Comparison of ENCODE assay signal across 9 mouse cellular contexts in the genomic region with DNA sequence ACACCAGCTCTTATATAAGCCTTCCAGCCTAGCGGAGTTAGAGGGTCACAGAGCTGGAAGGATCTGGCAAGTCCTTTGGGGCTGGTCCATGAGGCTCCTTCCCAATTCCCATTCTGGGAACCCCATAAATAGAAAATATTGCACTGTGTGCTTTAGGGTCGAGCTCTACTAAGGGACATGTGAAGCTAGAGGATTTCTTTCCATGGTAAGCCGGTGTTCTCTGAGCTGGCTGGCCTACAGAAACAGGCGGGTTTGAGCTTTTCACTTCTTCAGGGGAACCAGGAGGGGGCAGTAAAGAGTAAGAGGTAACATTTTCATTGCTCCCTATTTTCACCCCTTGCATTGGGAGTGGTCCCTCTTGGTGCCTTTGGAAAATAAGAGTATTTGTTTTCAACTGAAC. TPM values are rescaled to one million over a fixed set of nuclear protein-coding genes. Genes with fewer than 3 reads are reported as not detected.
DNase-seq lines count a peak whose midpoint lies in the region; ATAC-seq and TF ChIP-seq lines count a peak whose summit lies in the region.
"Had no signal": no experiment of that assay in that cellular context is flagged by ENCODE, and none has a peak within 500 bp of the region (broad histone marks: within the 10 kb centered on the region; RNA-seq: fewer than 3 reads in every experiment).

No protein-coding gene starts in this region.

- H3K4me3 ChIP-seq in liver, postnatal 0 days (ENCODE audit: low read depth, low read length), result no peak overlapping the region
- no peak overlapping the region for H3K4me3 ChIP-seq in liver, embryonic 11.5 days (ENCODE audit: low read depth, low read length)
- no peak overlapping the region for H3K4me3 ChIP-seq in lung, embryonic 14.5 days (ENCODE audit: low read depth, low read length)
- H3K4me3 ChIP-seq: liver, embryonic 15.5 days had no signal

- H3K9me3 ChIP-seq in liver, postnatal 0 days (ENCODE audit: low read length), result no peaks in the 10 kb centered on the region
- H3K9me3 ChIP-seq in liver, embryonic 11.5 days (ENCODE audit: control insufficient read depth, low read length), result no peaks in the 10 kb centered on the region
- no peaks in the 10 kb centered on the region for H3K9me3 ChIP-seq in lung, embryonic 14.5 days (ENCODE audit: low read depth, low read length)
- H3K9me3 ChIP-seq: liver, embryonic 15.5 days had no signal

- H3K4me2 ChIP-seq in liver, postnatal 0 days (ENCODE audit: low read depth, low read length), result no peak overlapping the region
- H3K4me2 ChIP-seq in liver, embryonic 11.5 days, result no peak overlapping the region
- 0 out of 2 replicates have a peak overlapping the region, but pooled peaks have one; percentile 43 for H3K4me2 ChIP-seq in lung, embryonic 14.5 days
- H3K4me2 ChIP-seq: liver, embryonic 15.5 days had no signal

- peak; percentile 44 for DNase-seq in adrenal gland, adult 2 months
- no peak for DNase-seq in adrenal gland, adult 18-20 months (ENCODE audit: low spot score in 2 of 2)
- DNase-seq in liver, postnatal 0 days, result no peak
- DNase-seq in liver, embryonic 11.5 days (ENCODE audit: low spot score), result no peak
- DNase-seq in fibroblast of lung, adult 2 months (ENCODE audit: low read depth), result peak; percentile 47
- peak; percentile 69 for DNase-seq in lung, embryonic 14.5 days
- DNase-seq in right cerebral cortex, postnatal 25 days, result no peak
- DNase-seq in left cerebral cortex, postnatal 4 days, result no peak

- intact Hi-C loops in left cerebral cortex, postnatal 4 days (cut with DNase I), result no loop called here

- H3K9ac ChIP-seq in liver, postnatal 0 days (replicated peaks), result no peak overlapping the region
- H3K9ac ChIP-seq in liver, embryonic 11.5 days (ENCODE audit: low read depth, low read length), result no peak overlapping the region
- no peak overlapping the region for H3K9ac ChIP-seq in lung, embryonic 14.5 days
- H3K9ac ChIP-seq: liver, embryonic 15.5 days had no signal

- no peak for TF ChIP-seq EP300 in liver, postnatal 0 days (IDR thresholded peaks at IDR 0.05; ENCODE audit: low read depth)

- no peaks in the 10 kb centered on the region for H3K27me3 ChIP-seq in liver, postnatal 0 days (ENCODE audit: insufficient read depth, low read length)
- no peaks in the 10 kb centered on the region for H3K27me3 ChIP-seq in liver, embryonic 11.5 days (replicated peaks; ENCODE audit: control insufficient read depth, insufficient read depth, low read length)
- no peaks in the 10 kb centered on the region for H3K27me3 ChIP-seq in lung, embryonic 14.5 days (ENCODE audit: insufficient read depth, low read length)
- H3K27me3 ChIP-seq: liver, embryonic 15.5 days had no signal

- H3K36me3 ChIP-seq in liver, postnatal 0 days (replicated peaks; ENCODE audit: insufficient read depth, low read length), result peaks cover 16% of the 10 kb centered on the region
- H3K36me3 ChIP-seq in liver, embryonic 11.5 days (ENCODE audit: control insufficient read depth, insufficient read depth, low read length), result no peaks in the 10 kb centered on the region; the same call in 1 of the 2 replicates
- peaks cover 9% of the 10 kb centered on the region for H3K36me3 ChIP-seq in lung, embryonic 14.5 days (ENCODE audit: insufficient read depth)

- H3K27ac ChIP-seq in liver, postnatal 0 days (ENCODE audit: low read depth), result no peak overlapping the region
- no peak overlapping the region for H3K27ac ChIP-seq in liver, embryonic 11.5 days (ENCODE audit: low read depth, low read length)
- peak overlapping the region; percentile 76; the same call in 1 of the 2 replicates for H3K27ac ChIP-seq in lung, embryonic 14.5 days (ENCODE audit: low read depth)
- H3K27ac ChIP-seq: liver, embryonic 15.5 days had no signal

- TF ChIP-seq CTCF in liver, postnatal 0 days (IDR thresholded peaks at IDR 0.05; ENCODE audit: low read depth), result peak; percentile 85
- TF ChIP-seq CTCF in lung, embryonic 14.5 days (IDR thresholded peaks at IDR 0.05; ENCODE audit: low read depth), result peak; percentile 74

- no peak for ATAC-seq in liver, postnatal 0 days
- ATAC-seq in liver, embryonic 11.5 days (replicated peaks; ENCODE audit: low FRiP score), result no peak
- ATAC-seq in lung, embryonic 14.5 days (ENCODE audit: insufficient read depth), result no peak

- 62% methylated on average over 4 of the region's 4 CpGs for WGBS in liver, postnatal 0 days (ENCODE audit: insufficient replicate concordance)
- WGBS in liver, embryonic 11.5 days, result 59% methylated on average over 4 of the region's 4 CpGs
- 57% methylated on average over 4 of the region's 4 CpGs for WGBS in lung, embryonic 14.5 days

- H3K4me1 ChIP-seq in liver, postnatal 0 days (ENCODE audit: insufficient read depth), result peaks cover 5% of the 10 kb centered on the region; the same call in 1 of the 2 replicates
- no peaks in the 10 kb centered on the region for H3K4me1 ChIP-seq in liver, embryonic 11.5 days (replicated peaks; ENCODE audit: control insufficient read depth, insufficient read depth, low read length)
- peaks cover 6% of the 10 kb centered on the region; the same call in 1 of the 2 replicates for H3K4me1 ChIP-seq in lung, embryonic 14.5 days (ENCODE audit: insufficient read depth)

RNA-seq across cellular contexts. Expression of a gene that starts 13.0 kb away (rescaled TPM):
- 10 to 100 TPM; 25.8 to 27.3 TPM for total RNA-seq in adrenal gland, adult 2 months (2021)
- 3.3 and 5.1 TPM in 2 replicates for polyA plus RNA-seq in adrenal gland, adult 2 months (2012; rRNA removed)
- 10 to 100 TPM; 29.5 to 40.1 TPM for total RNA-seq in adrenal gland, adult 18-20 months (2021)
- polyA plus RNA-seq in liver, postnatal 0 days (2015; fragmentation: Nextera tagmentation; extraction: Ambion mirVana), result 4.0 and 4.8 TPM in 2 replicates
- polyA plus RNA-seq in liver, embryonic 11.5 days (2014; fragmentation: Nextera tagmentation; extraction: Ambion mirVana), result 12.2 and 17.2 TPM in 2 replicates
- 36.4 and 37.5 TPM in 2 replicates for polyA plus RNA-seq in lung, embryonic 14.5 days (2014; fragmentation: Nextera tagmentation; extraction: Ambion mirVana)
- 10 to 100 TPM; 10.8 to 11.7 TPM for total RNA-seq in left cerebral cortex, postnatal 4 days (2021)

Comparison
In these comparisons a context has a peak if more than half of its experiments do, and no peak if none do; other contexts are left out.
1. DNase-seq: peak in adrenal gland, adult 2 months (single experiment), fibroblast of lung, adult 2 months (single experiment) and lung, embryonic 14.5 days (single experiment); none in adrenal gland, adult 18-20 months (0 of 2), liver, postnatal 0 days (single experiment), liver, embryonic 11.5 days (single experiment), right cerebral cortex, postnatal 25 days (single experiment) and left cerebral cortex, postnatal 4 days (single experiment).